In the genomic region with DNA sequence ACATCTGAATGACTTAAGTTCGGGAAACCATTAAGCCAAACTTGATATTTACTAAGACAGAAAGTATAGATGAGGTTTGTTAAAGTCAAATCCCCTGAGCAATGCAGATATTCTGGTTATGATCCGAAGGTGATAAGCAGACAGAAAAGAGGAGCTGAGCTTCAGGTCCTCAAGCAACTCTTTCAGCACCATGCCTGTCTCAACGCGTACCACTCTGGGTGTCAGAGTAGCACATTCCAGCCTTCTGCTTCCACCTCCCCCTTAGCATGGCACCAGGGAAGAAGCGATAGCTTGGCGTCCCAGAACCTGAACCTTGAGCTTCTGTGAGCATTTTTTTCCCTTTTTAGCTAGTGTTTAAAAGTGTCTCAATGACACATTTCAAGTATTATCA, we compare ENCODE assay signal across 27 mouse cellular contexts. TPM values are rescaled to one million over a fixed set of nuclear protein-coding genes. Genes with fewer than 3 reads are reported as not detected.
A peak's percentile ranks its signal among the peaks of the same experiment; 100 is the strongest.
DNase-seq lines count a peak whose midpoint lies in the region; ATAC-seq and TF ChIP-seq lines count a peak whose summit lies in the region.
"Had no signal": no experiment of that assay in that cellular context is flagged by ENCODE, and none has a peak within 500 bp of the region (broad histone marks: within the 10 kb centered on the region; RNA-seq: fewer than 3 reads in every experiment).

No protein-coding gene starts in this region.

- no peak overlapping the region for H3K4me3 ChIP-seq in heart, embryonic 10.5 days
- H3K4me3 ChIP-seq in kidney, embryonic 15.5 days (replicated peaks), result no peak overlapping the region
- no peak overlapping the region for H3K4me3 ChIP-seq in limb, embryonic 12.5 days (replicated peaks)
- H3K4me3 ChIP-seq in stomach, postnatal 0 days (ENCODE audit: low read depth, low read length), result no peak overlapping the region
- no peak overlapping the region for H3K4me3 ChIP-seq in thymus, adult 2 months (ENCODE audit: control insufficient read depth, insufficient read depth, low read length)
- H3K4me3 ChIP-seq: forebrain, embryonic 12.5 days; heart, embryonic 15.5 days; hindbrain, embryonic 13.5 days; liver, embryonic 15.5 days; midbrain, embryonic 10.5 days; midbrain, embryonic 15.5 days; neural tube, embryonic 15.5 days had no signal

- no peaks in the 10 kb centered on the region for H3K9me3 ChIP-seq in heart, embryonic 10.5 days
- no peaks in the 10 kb centered on the region for H3K9me3 ChIP-seq in kidney, embryonic 15.5 days (replicated peaks)
- H3K9me3 ChIP-seq in limb, embryonic 12.5 days, result no peaks in the 10 kb centered on the region; the same call in 1 of the 2 replicates
- H3K9me3 ChIP-seq in stomach, postnatal 0 days (ENCODE audit: control insufficient read depth, low read length), result no peaks in the 10 kb centered on the region
- H3K9me3 ChIP-seq: forebrain, embryonic 12.5 days; G1E; heart, embryonic 15.5 days; hindbrain, embryonic 13.5 days; liver, embryonic 15.5 days; midbrain, embryonic 15.5 days; neural tube, embryonic 15.5 days had no signal

- H3K4me1 ChIP-seq in heart, embryonic 10.5 days, result peaks cover 41% of the 10 kb centered on the region
- peaks cover 35% of the 10 kb centered on the region for H3K4me1 ChIP-seq in kidney, embryonic 15.5 days
- peaks cover 58% of the 10 kb centered on the region for H3K4me1 ChIP-seq in limb, embryonic 12.5 days (replicated peaks)
- H3K4me1 ChIP-seq in stomach, postnatal 0 days (replicated peaks; ENCODE audit: control insufficient read depth, insufficient read depth), result peaks cover 6% of the 10 kb centered on the region
- H3K4me1 ChIP-seq in thymus, adult 2 months (replicated peaks; ENCODE audit: control insufficient read depth, insufficient read depth, low read length), result peaks cover 7% of the 10 kb centered on the region
- H3K4me1 ChIP-seq: liver, embryonic 15.5 days had no signal

- no peak for DNase-seq in heart, embryonic 10.5 days (ENCODE audit: low spot score)
- no peak for DNase-seq in heart, postnatal 25 days (ENCODE audit: low spot score)
- DNase-seq in kidney, postnatal 14 days, result no peak
- DNase-seq in stomach, postnatal 0 days (ENCODE audit: low spot score), result no peak
- DNase-seq in layer of hippocampus, adult 8-10 months (ENCODE audit: low spot score in 2 of 2), result no peak
- no peak for DNase-seq in thymus, adult 2 months
- DNase-seq: adrenal gland, adult 8-10 months; cerebellum, adult 8-10 months; cerebellum, postnatal 25 days; forebrain, postnatal 0 days; heart, postnatal 4 days; layer of hippocampus, adult 9-11 months; liver; lung, embryonic 14.5 days; right cerebral cortex, postnatal 25 days had no signal

- TF ChIP-seq CTCF in stomach, postnatal 0 days (IDR thresholded peaks at IDR 0.05; ENCODE audit: low read depth), result no peak
- TF ChIP-seq CTCF in thymus, adult 2 months (IDR thresholded peaks at IDR 0.05; ENCODE audit: borderline replicate concordance, control insufficient read depth, extremely low read depth, insufficient read depth, low read length, poor library complexity), result no peak

- TF ChIP-seq EP300 in stomach, postnatal 0 days (optimal IDR thresholded peaks at IDR 0.05), result no peak

- intact Hi-C loops in heart, postnatal 25 days (cut with DNase I), result no loop called here

- peaks cover 10% of the 10 kb centered on the region; the same call in 1 of the 2 replicates for H3K36me3 ChIP-seq in heart, embryonic 10.5 days
- H3K36me3 ChIP-seq in kidney, embryonic 15.5 days, result peaks cover 13% of the 10 kb centered on the region; the same call in 1 of the 2 replicates
- H3K36me3 ChIP-seq in limb, embryonic 12.5 days, result peaks cover 14% of the 10 kb centered on the region
- no peaks in the 10 kb centered on the region for H3K36me3 ChIP-seq in stomach, postnatal 0 days (ENCODE audit: control insufficient read depth, insufficient read depth, low read length)
- H3K36me3 ChIP-seq in thymus, adult 2 months (ENCODE audit: control insufficient read depth, insufficient read depth, low read length), result no peaks in the 10 kb centered on the region
- H3K36me3 ChIP-seq: heart, embryonic 15.5 days; liver, embryonic 15.5 days; midbrain, embryonic 15.5 days had no signal

- no peak for TF ChIP-seq POLR2A in thymus, adult 2 months (IDR thresholded peaks at IDR 0.05; ENCODE audit: control insufficient read depth, extremely low read depth, insufficient read depth, low read length, poor library complexity)

- no peak for ATAC-seq in kidney, embryonic 15.5 days (replicated peaks; ENCODE audit: low FRiP score)
- no peak for ATAC-seq in limb, embryonic 12.5 days (ENCODE audit: insufficient number of reproducible peaks, insufficient read depth, low FRiP score, low TSS enrichment, low read depth)
- ATAC-seq in stomach, postnatal 0 days (ENCODE audit: low FRiP score, low TSS enrichment), result no peak
- ATAC-seq: forebrain, postnatal 0 days; intestine, embryonic 16.5 days; midbrain, embryonic 15.5 days had no signal

- H3K27ac ChIP-seq in heart, embryonic 10.5 days, result 0 out of 2 replicates have a peak overlapping the region, but pooled peaks have one; percentile 62
- peak overlapping the region; percentile 9 for H3K27ac ChIP-seq in kidney, embryonic 15.5 days
- H3K27ac ChIP-seq in limb, embryonic 12.5 days, result peak overlapping the region; percentile 71
- H3K27ac ChIP-seq in stomach, postnatal 0 days (replicated peaks), result peak overlapping the region; percentile 70
- H3K27ac ChIP-seq in thymus, adult 2 months (ENCODE audit: control insufficient read depth, insufficient read depth, low read length), result no peak overlapping the region
- H3K27ac ChIP-seq: forebrain, embryonic 12.5 days; heart, embryonic 15.5 days; hindbrain, embryonic 13.5 days; kidney, postnatal 0 days; liver, embryonic 15.5 days; midbrain, embryonic 10.5 days; midbrain, embryonic 15.5 days; neural tube, embryonic 15.5 days had no signal

- 41% methylated on average over 6 of the region's 6 CpGs for WGBS in heart, embryonic 10.5 days
- WGBS in kidney, embryonic 15.5 days, result 36% methylated on average over 6 of the region's 6 CpGs
- 70% methylated on average over 6 of the region's 6 CpGs for WGBS in limb, embryonic 12.5 days
- 61% methylated on average over 6 of the region's 6 CpGs for WGBS in stomach, postnatal 0 days
- 91% methylated on average over 6 of the region's 6 CpGs for WGBS in thymus, adult 2 months

- no peaks in the 10 kb centered on the region for H3K27me3 ChIP-seq in heart, embryonic 10.5 days (ENCODE audit: insufficient read depth, poor library complexity, severe bottlenecking)
- no peaks in the 10 kb centered on the region for H3K27me3 ChIP-seq in kidney, embryonic 15.5 days
- no peaks in the 10 kb centered on the region for H3K27me3 ChIP-seq in limb, embryonic 12.5 days
- H3K27me3 ChIP-seq in stomach, postnatal 0 days (ENCODE audit: control insufficient read depth, insufficient read depth, low read length), result no peaks in the 10 kb centered on the region
- no peaks in the 10 kb centered on the region for H3K27me3 ChIP-seq in thymus, adult 2 months (ENCODE audit: control insufficient read depth, insufficient read depth, low read length)
- H3K27me3 ChIP-seq: forebrain, embryonic 12.5 days; heart, embryonic 15.5 days; hindbrain, embryonic 13.5 days; liver, embryonic 15.5 days; midbrain, embryonic 15.5 days; neural tube, embryonic 15.5 days had no signal

- no peak overlapping the region for H3K9ac ChIP-seq in kidney, embryonic 15.5 days
- no peak overlapping the region for H3K9ac ChIP-seq in limb, embryonic 12.5 days (replicated peaks)
- no peak overlapping the region for H3K9ac ChIP-seq in stomach, postnatal 0 days (ENCODE audit: low read length)
- H3K9ac ChIP-seq: forebrain, embryonic 12.5 days; forebrain, postnatal 0 days; heart, embryonic 15.5 days; hindbrain, embryonic 13.5 days; liver, embryonic 15.5 days; lung, embryonic 14.5 days; midbrain, embryonic 15.5 days; neural tube, embryonic 15.5 days had no signal

- no peak overlapping the region for H3K4me2 ChIP-seq in kidney, embryonic 15.5 days
- no peak overlapping the region for H3K4me2 ChIP-seq in limb, embryonic 12.5 days
- no peak overlapping the region for H3K4me2 ChIP-seq in stomach, postnatal 0 days (replicated peaks; ENCODE audit: low read depth)
- H3K4me2 ChIP-seq: forebrain, embryonic 12.5 days; heart, embryonic 15.5 days; hindbrain, embryonic 13.5 days; liver, embryonic 15.5 days; lung, embryonic 14.5 days; midbrain, embryonic 15.5 days; neural tube, embryonic 15.5 days had no signal

RNA-seq across cellular contexts. Expression of a gene that starts 57.1 kb away (rescaled TPM):
- 10.8 and 11.4 TPM in 2 replicates for polyA plus RNA-seq in heart, embryonic 10.5 days (2016; fragmentation: Nextera tagmentation; extraction: Ambion mirVana)
- 1 to 10 TPM; 6.6 to 6.8 TPM for total RNA-seq in heart, postnatal 25 days (2021)
- polyA plus RNA-seq in kidney, embryonic 15.5 days (2015; fragmentation: Nextera tagmentation; extraction: Ambion mirVana), result 14.0 and 15.3 TPM in 2 replicates
- 22.1 and 25.3 TPM in 2 replicates for polyA plus RNA-seq in limb, embryonic 12.5 days (2016; fragmentation: Nextera tagmentation; extraction: Ambion mirVana)
- 5.9 and 6.3 TPM in 2 replicates for polyA plus RNA-seq in stomach, postnatal 0 days (2015; fragmentation: Nextera tagmentation; extraction: Ambion mirVana)
- total RNA-seq in layer of hippocampus, adult 8-10 months (2022), result 1 to 10 TPM; 4.5 to 6.5 (median 5.4) TPM
- polyA plus RNA-seq in thymus, adult 2 months (2012; rRNA removed), result 28.9 and 29.7 TPM in 2 replicates
